Mouse (Mus musculus) left cerebral cortex, adult 18-20 months (tissue): ENCODE data around the gene Rassf7. TPM values are rescaled to one million over a fixed set of nuclear protein-coding genes. Genes with fewer than 3 reads are reported as not detected.
"Not testable (repeated sequence)": the region's sequence is repeated elsewhere in the genome, so short reads cannot be mapped to it uniquely, and the experiment has no call there.

Experiments used
- DNase-seq, 2 experiments: peaks; one replicate each; pipeline ENCODE4 v3.0.0; 2021 to 2022; ENCODE audit warnings: low spot score in 2 of 2, mixed read lengths in 1 of 2
- total RNA-seq, 2 experiments: library from RNA; stranded (reverse); gene quantifications; 2 replicates each; pipeline ENCODE4 v1.2.3; 2021

Rassf7 gene
- total RNA-seq, 2 experiments from 2014 or later = 1.4 to 2.5 TPM

- DNase-seq = peak; percentile 90 to 94
Observed at GRCm38 (mm10) chr7:141221249-141222125, 5.8 kb downstream of the Rassf7 start.

- no peak for DNase-seq
Observed at GRCm38 (mm10) chr7:141222126-141222467, 6.4 kb downstream of the Rassf7 start.

GRCm38 (mm10) chr7:141222696-141223215 lies 7.1 kb downstream of the Rassf7 start:
- no peak for DNase-seq

- DNase-seq = no peak
Observed at GRCm38 (mm10) chr7:141226535-141226934, 10.9 kb downstream of the Rassf7 start.

GRCm38 (mm10) chr7:141227796-141228195 lies 12.1 kb downstream of the Rassf7 start:
- DNase-seq = no peak

- DNase-seq = peak; percentile 92 to 97
Observed at GRCm38 (mm10) chr7:141228279-141229067, 12.8 kb downstream of the Rassf7 start, which contains the start of gene Phrf1. Gene Phrf1, plus strand, starts transcription at chr7:141228784.

- no peak for DNase-seq
Observed at GRCm38 (mm10) chr7:141229702-141230101, 14.0 kb downstream of the Rassf7 start.

- DNase-seq = no peak
Observed at GRCm38 (mm10) chr7:141230570-141230969, 14.9 kb downstream of the Rassf7 start.

GRCm38 (mm10) chr7:141231111-141231510 lies 15.5 kb downstream of the Rassf7 start:
- no peak for DNase-seq

GRCm38 (mm10) chr7:141231551-141231950 lies 15.9 kb downstream of the Rassf7 start:
- DNase-seq = no peak

- DNase-seq = not testable (repeated sequence)
Observed at GRCm38 (mm10) chr7:141250486-141250885, 34.8 kb downstream of the Rassf7 start.

GRCm38 (mm10) chr7:141256159-141256558 lies 40.5 kb downstream of the Rassf7 start:
- DNase-seq = no peak

GRCm38 (mm10) chr7:141261480-141261879 lies 45.8 kb downstream of the Rassf7 start:
- no peak for DNase-seq

GRCm38 (mm10) chr7:141263640-141264039 lies 48.0 kb downstream of the Rassf7 start:
- DNase-seq = no peak

GRCm38 (mm10) chr7:141264041-141264700 lies 48.5 kb downstream of the Rassf7 start:
- DNase-seq = no peak

- DNase-seq = no peak
Observed at GRCm38 (mm10) chr7:141264761-141265410, 49.2 kb downstream of the Rassf7 start.

GRCm38 (mm10) chr7:141265411-141265738 lies 49.7 kb downstream of the Rassf7 start:
- DNase-seq = no peak

GRCm38 (mm10) chr7:141265739-141266561 lies 50.3 kb downstream of the Rassf7 start, which contains the start of gene Irf7:
Gene Irf7, minus strand, starts transcription at chr7:141266481.
- DNase-seq = peak; percentile 19 to 22
